Mouse (Mus musculus) heart, postnatal 0 days (tissue): ENCODE measurements around the gene Cc2d2a.

Source experiments
- CTCF ChIP-seq: IDR thresholded peaks from 2 replicates; pipeline ENCODE4 v1.5.1; 2016; ENCODE audit warnings: antibody characterized with exemption, control low read depth, low read depth
- EP300 ChIP-seq: IDR thresholded peaks from 2 replicates; pipeline ENCODE4 v1.6.1; 2016; ENCODE audit warnings: antibody characterized with exemption, low read depth

GRCm38 (mm10) chr5:43771555-43771954 lies 109.4 kb downstream of the Cc2d2a start:
- TF ChIP-seq CTCF (no peak), EP300 (no peak)
